Mouse (Mus musculus): ENCODE results near the gene Usb1. TPM values are rescaled to one million over a fixed set of nuclear protein-coding genes. Genes with fewer than 3 reads are reported as not detected.

The Usb1 gene
- polyA plus RNA-seq, 1 experiment from 2014 or later, result 42.9 TPM

DNA sequence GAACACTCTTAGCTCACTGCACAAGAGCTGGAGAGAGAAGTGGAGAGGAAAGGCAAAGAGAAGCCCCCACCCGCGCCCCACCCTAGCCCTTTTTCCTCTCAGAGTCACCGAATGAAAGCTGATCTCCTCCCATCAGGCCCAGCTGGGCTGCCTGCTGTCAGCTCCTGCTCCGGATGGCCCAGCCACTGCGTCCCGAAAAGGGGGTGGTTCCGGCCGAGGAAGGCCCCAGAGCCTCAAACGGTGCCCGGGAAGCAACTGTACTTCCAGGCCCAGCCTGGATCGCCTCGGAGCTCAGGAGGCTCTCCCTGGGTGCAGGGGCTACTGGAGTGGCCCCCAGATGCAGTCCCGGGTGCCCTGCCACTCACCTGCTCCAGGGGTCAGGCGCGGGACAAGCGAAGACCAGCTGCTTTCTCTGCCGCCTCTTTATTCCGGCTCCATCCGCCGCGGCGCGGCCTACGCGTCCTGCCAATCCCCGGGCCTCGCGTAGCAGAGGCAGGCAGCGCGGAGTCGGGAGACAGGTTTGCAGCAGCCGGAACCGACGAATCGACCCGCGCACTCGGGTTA is 846 bp upstream of the Usb1 start:
- H3K36me3 ChIP-seq (ENCODE audit: insufficient read depth, low read length), result peaks cover 34% of the 10 kb centered on the region
- ATAC-seq (replicated peaks; ENCODE audit: low FRiP score, low read depth) (peak; percentile 34), DNase-seq (ENCODE audit: low spot score) (peak; percentile 85)
- 1% methylated on average over 38 of the region's 38 CpGs for WGBS
- H3K27me3 ChIP-seq (ENCODE audit: insufficient read depth, low read length), result no peaks in the 10 kb centered on the region
- peak overlapping the region; percentile 84 for H3K9ac ChIP-seq (ENCODE audit: low read depth, low read length)
- H3K4me2 ChIP-seq (ENCODE audit: low read length), result peak overlapping the region; percentile 86
- TF ChIP-seq CTCF (IDR thresholded peaks at IDR 0.05; ENCODE audit: low read depth), result no peak
- no peaks in the 10 kb centered on the region for H3K9me3 ChIP-seq (replicated peaks; ENCODE audit: low read length)
- H3K4me3 ChIP-seq (replicated peaks; ENCODE audit: low read depth, low read length), result peak overlapping the region; percentile 81
- H3K27ac ChIP-seq, result peak overlapping the region; percentile 98
- peaks cover 5% of the 10 kb centered on the region; the same call in 1 of the 2 replicates for H3K4me1 ChIP-seq (replicated peaks; ENCODE audit: insufficient read depth, low read length)

DNA sequence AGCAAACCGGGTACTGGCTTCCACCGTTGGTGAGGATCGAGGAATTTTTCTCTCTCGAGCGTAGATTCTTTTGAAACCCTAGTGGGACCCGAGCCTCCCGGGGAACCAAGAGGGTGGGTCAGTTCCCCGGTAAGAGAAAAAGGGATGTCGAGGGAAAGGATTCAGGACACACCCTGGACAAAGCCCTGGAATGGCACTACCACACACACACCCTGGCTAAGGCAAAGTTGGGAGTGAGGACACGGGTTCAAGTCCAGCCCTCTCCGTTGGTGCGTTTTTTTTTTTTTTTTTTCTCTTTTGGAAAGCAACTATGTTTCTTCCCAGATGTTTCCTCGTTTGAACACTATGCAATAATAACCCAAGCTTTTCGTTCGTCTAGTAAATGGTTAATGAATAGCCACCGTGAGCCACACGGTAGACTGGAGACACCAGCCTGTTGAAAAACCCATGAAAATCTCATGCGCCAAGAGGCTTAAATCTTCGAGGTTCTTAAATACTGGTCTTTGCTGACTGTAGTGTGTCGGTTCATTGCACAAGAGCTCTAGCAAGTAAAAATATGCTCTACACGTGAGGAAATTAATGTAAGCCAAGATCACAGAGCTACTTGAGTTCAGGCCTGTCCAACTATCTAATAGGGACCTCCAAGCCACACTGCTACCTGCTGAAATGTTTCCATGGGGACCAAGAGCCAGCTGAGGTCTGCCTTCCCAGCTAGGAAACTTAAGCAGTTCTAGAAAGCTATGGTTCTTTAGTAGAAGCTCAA is 534 bp downstream of the Usb1 start:
- peak overlapping the region; percentile 81 for H3K4me3 ChIP-seq (replicated peaks; ENCODE audit: low read depth, low read length)
- H3K27me3 ChIP-seq (ENCODE audit: insufficient read depth, low read length), result no peaks in the 10 kb centered on the region
- 9% methylated on average over 21 of the region's 21 CpGs for WGBS
- H3K36me3 ChIP-seq (ENCODE audit: insufficient read depth, low read length), result peaks cover 25% of the 10 kb centered on the region
- peaks cover 5% of the 10 kb centered on the region; the same call in 1 of the 2 replicates for H3K4me1 ChIP-seq (replicated peaks; ENCODE audit: insufficient read depth, low read length)
- H3K27ac ChIP-seq, result peak overlapping the region; percentile 98
- peak overlapping the region; percentile 86 for H3K4me2 ChIP-seq (ENCODE audit: low read length)
- no peaks in the 10 kb centered on the region for H3K9me3 ChIP-seq (replicated peaks; ENCODE audit: low read length)
- H3K9ac ChIP-seq (ENCODE audit: low read depth, low read length), result peak overlapping the region; percentile 84
- TF ChIP-seq CTCF (IDR thresholded peaks at IDR 0.05; ENCODE audit: low read depth), result no peak
- ATAC-seq (replicated peaks; ENCODE audit: low FRiP score, low read depth) (peak; percentile 22), DNase-seq (ENCODE audit: low spot score) (peak; percentile 32)

- WGBS, result 95% methylated on average over 1 of the region's 1 CpGs
- H3K9me3 ChIP-seq (replicated peaks; ENCODE audit: low read length), result no peaks in the 10 kb centered on the region
- DNase-seq (ENCODE audit: low spot score), result no peak
- H3K27ac ChIP-seq, result no peak overlapping the region
- no peak overlapping the region for H3K4me3 ChIP-seq (replicated peaks; ENCODE audit: low read depth, low read length)
- H3K27me3 ChIP-seq (ENCODE audit: insufficient read depth, low read length), result no peaks in the 10 kb centered on the region
- ATAC-seq (replicated peaks; ENCODE audit: low FRiP score, low read depth), result no peak
- H3K4me2 ChIP-seq (ENCODE audit: low read length), result no peak overlapping the region
- H3K36me3 ChIP-seq (ENCODE audit: insufficient read depth, low read length), result peaks cover 25% of the 10 kb centered on the region
- H3K9ac ChIP-seq (ENCODE audit: low read depth, low read length), result no peak overlapping the region
- no peaks in the 10 kb centered on the region for H3K4me1 ChIP-seq (replicated peaks; ENCODE audit: insufficient read depth, low read length)
- TF ChIP-seq CTCF (IDR thresholded peaks at IDR 0.05; ENCODE audit: low read depth), result no peak
Measured at GRCm38 (mm10) chr8:95335706-95336105, 3.6 kb downstream of the Usb1 start.

- Histone ChIP-seq H3K9me3 (replicated peaks; ENCODE audit: low read length) (no peaks in the 10 kb centered on the region), H3K4me1 (replicated peaks; ENCODE audit: insufficient read depth, low read length) (no peaks in the 10 kb centered on the region), H3K4me2 (ENCODE audit: low read length) (no peak overlapping the region), H3K9ac (ENCODE audit: low read depth, low read length) (no peak overlapping the region), H3K27me3 (ENCODE audit: insufficient read depth, low read length) (no peaks in the 10 kb centered on the region), H3K4me3 (replicated peaks; ENCODE audit: low read depth, low read length) (no peak overlapping the region), H3K36me3 (ENCODE audit: insufficient read depth, low read length) (peaks cover 25% of the 10 kb centered on the region), H3K27ac (no peak overlapping the region)
- no peak for TF ChIP-seq CTCF (IDR thresholded peaks at IDR 0.05; ENCODE audit: low read depth)
- ATAC-seq (replicated peaks; ENCODE audit: low FRiP score, low read depth) (no peak), DNase-seq (ENCODE audit: low spot score) (no peak)
Measured at GRCm38 (mm10) chr8:95336363-95336762, 4.3 kb downstream of the Usb1 start.

- TF ChIP-seq CTCF (IDR thresholded peaks at IDR 0.05; ENCODE audit: low read depth), result no peak
- Histone ChIP-seq H3K27ac (0 out of 2 replicates have a peak overlapping the region, but pooled peaks have one; percentile 15), H3K36me3 (ENCODE audit: insufficient read depth, low read length) (peaks cover 37% of the 10 kb centered on the region), H3K27me3 (ENCODE audit: insufficient read depth, low read length) (no peaks in the 10 kb centered on the region), H3K9me3 (replicated peaks; ENCODE audit: low read length) (no peaks in the 10 kb centered on the region), H3K4me2 (ENCODE audit: low read length) (no peak overlapping the region), H3K9ac (ENCODE audit: low read depth, low read length) (no peak overlapping the region), H3K4me1 (replicated peaks; ENCODE audit: insufficient read depth, low read length) (no peaks in the 10 kb centered on the region; the same call in 1 of the 2 replicates), H3K4me3 (replicated peaks; ENCODE audit: low read depth, low read length) (no peak overlapping the region)
- ATAC-seq (replicated peaks; ENCODE audit: low FRiP score, low read depth), result no peak
- DNase-seq (ENCODE audit: low spot score), result no peak
- WGBS, result 69% methylated on average over 5 of the region's 5 CpGs
Measured at GRCm38 (mm10) chr8:95341721-95342120, 9.6 kb downstream of the Usb1 start.

DNA sequence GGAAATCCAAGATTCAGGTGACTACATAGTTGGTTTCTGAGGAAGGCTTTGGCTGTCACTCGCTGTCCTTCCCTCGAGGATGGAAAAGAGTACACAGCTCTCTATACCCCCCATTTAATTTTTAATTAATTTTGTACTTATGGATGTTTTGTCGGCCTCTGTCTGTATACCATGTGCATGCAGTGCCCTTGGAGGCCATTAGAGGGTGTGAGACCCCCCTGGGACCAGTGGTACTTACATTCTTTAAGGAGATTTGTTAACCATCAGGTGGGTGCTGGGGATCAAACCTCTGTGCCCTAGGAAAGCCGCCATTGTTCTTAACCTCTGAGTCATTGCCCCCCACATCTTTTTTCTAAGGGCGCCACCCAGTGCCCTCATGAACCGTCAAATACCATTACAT is 12.6 kb downstream of the Usb1 start:
- 84% methylated on average over 6 of the region's 6 CpGs for WGBS
- H3K27ac ChIP-seq, result no peak overlapping the region
- no peaks in the 10 kb centered on the region for H3K27me3 ChIP-seq (ENCODE audit: insufficient read depth, low read length)
- H3K4me2 ChIP-seq (ENCODE audit: low read length), result no peak overlapping the region
- no peaks in the 10 kb centered on the region for H3K9me3 ChIP-seq (replicated peaks; ENCODE audit: low read length)
- peak; percentile 46; the same call in 1 of the 2 replicates for TF ChIP-seq CTCF (IDR thresholded peaks at IDR 0.05; ENCODE audit: low read depth)
- no peak for ATAC-seq (replicated peaks; ENCODE audit: low FRiP score, low read depth)
- DNase-seq (ENCODE audit: low spot score), result no peak
- H3K9ac ChIP-seq (ENCODE audit: low read depth, low read length), result no peak overlapping the region
- H3K4me3 ChIP-seq (replicated peaks; ENCODE audit: low read depth, low read length), result no peak overlapping the region
- H3K4me1 ChIP-seq (replicated peaks; ENCODE audit: insufficient read depth, low read length), result peaks cover 4% of the 10 kb centered on the region; the same call in 1 of the 2 replicates
- H3K36me3 ChIP-seq (ENCODE audit: insufficient read depth, low read length), result 0 out of 2 replicates have a peak, but pooled peaks cover 20% of the 10 kb centered on the region
